Mouse (Mus musculus): ENCODE data around the gene Stx18.

Gene Stx18

DNA sequence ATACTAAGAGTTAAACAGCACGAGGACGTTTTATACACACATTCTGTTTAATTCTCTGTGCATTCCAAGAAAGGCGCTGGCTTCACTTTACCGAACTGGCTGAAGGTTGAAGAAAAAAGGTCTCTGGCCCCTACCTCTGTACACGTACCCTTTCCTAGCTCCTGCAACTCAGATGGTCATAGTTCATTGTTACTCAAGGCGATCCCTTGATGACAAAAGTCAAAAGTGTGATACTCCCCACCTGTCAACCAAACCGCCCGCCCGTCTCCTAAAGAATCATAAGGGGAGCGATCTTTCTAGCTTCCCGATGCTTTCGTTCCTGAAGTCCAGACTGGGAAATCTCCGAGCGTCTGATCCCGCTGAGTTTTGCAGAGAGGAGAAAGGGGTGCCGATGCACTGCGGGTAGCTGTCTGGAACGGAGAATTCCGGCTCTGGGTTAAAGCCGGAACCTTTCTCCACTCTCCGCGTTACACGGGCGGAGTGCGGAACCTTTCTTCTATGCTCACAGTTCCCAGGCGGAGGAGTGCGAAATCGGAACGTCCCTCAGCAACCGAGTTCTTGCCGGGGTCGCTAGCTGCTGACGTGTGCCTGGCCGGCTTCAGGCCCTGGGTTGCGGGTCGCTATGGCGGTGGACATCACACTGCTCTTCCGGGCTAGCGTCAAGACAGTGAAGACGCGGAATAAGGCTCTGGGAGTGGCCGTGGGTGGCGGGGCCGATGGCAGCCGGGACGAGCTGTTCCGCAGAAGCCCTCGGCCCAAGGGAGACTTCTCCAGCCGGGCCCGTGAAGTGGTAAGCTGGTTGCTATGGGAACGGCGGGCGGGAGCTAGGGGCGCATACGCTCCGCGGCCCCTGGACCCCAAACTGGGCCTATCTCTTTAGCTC is at the start of gene Stx18:
TSS of gene Stx18 (plus strand) at position 33 of the 883 bp plus-strand sequence.
- peak; percentile 83 for DNase-seq

DNA sequence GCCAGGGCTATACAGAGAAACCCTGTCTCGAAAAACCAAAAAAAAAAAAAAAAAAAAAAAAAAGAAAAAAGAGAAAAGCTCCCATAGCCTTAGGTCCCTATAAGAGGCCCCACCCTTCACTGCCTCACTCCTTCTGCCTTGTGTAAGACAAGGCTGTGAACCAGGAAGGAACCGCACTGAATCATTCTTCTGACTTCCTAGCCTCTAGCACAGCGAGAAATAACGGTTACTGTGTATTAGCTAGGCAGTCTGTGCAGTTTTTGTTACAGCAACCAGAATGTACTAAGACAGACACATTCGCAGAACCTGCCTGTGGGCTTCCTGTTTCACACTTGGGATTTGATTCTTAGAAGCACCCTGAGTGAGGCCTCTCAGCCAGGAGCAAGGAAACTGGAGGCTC is 46.2 kb upstream of the Stx18 start:
- no peak for DNase-seq

DNA sequence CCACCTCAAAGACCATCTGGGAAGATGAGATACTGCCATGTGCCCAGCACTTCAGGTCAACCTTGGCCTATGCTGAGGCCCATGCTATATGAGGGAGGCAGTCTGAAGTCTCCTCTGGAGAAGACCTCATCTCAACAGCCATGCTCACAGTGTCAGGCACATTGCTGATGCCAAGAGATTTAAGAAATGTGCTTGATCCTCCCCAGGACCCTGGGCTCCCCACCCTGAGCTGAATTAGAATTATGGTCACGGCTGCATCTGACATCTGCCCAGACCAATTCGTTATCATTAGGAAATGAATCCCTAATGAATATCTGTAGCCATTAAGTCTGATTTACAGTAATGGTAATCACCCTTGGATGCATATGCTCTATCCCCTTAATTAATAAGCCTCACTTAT is 39.7 kb upstream of the Stx18 start:
- DNase-seq, result no peak

DNA sequence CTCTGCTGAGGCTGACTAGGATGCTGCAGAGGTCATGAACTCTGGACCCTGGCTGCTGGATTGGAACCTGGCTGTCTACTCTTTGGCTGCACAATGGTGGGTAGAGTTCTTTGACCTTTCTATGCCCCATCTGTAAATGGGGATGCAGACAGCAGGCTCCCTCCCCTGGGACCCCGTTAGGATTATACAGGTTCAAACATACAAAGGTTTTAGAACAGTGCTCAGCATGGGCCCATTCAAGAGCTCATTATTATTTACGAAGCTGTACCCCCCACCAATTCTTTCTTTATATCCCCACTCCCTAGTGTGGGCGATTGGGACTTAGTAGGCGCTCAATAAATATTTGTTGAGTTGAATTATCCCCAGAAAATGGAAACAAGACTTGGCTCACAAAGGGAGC is 36.0 kb upstream of the Stx18 start:
- no peak for DNase-seq

- no peak for DNase-seq
Observed at GRCm38 (mm10) chr5:38004746-38005145, 33.8 kb upstream of the Stx18 start.

DNA sequence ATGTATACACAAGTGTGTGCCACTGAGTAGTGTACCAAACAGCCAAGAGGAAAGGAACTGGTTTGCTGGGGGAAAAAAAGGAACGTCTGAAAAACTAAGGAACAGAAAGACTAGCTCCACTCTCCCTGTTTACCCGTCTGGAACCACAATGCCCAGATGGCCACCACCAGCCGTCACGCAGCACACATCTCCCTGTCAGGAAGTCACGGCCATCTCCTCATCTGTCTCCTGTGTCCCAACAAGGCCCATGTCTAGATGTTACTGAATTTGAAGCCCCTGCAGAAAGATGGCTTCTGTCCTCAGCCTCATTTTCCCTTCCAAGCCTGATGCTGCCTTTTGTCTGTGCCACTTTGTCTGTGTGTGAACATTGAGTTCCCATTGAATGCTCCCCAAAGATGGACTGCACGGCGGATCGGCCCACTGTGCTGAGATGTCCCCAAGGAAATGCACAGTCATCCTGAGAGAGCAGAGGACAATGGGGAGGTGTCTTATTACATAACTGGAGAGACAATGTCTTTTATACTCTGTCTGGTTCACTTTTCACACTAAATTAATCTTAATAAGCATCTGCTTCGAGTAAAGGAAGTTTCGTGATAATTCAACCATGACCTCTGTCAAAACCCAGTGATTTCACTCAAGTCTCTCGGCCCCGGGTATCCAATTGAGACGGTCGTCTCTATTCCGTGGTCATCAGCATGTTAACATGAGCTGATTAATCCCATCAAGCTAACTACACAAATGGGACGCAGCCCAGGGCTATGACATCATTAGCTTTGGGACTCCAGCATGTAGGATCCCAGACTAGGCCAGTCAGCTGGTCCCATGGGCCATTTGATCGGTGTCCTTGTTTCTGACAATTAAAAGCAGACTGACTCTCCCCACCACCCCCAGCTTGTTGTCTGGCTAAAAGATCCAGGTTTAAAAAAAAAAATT is 31.9 kb upstream of the Stx18 start:
- DNase-seq, result no peak

GRCm38 (mm10) chr5:38009071-38009470 is 29.5 kb upstream of the Stx18 start:
- DNase-seq, result no peak

DNA sequence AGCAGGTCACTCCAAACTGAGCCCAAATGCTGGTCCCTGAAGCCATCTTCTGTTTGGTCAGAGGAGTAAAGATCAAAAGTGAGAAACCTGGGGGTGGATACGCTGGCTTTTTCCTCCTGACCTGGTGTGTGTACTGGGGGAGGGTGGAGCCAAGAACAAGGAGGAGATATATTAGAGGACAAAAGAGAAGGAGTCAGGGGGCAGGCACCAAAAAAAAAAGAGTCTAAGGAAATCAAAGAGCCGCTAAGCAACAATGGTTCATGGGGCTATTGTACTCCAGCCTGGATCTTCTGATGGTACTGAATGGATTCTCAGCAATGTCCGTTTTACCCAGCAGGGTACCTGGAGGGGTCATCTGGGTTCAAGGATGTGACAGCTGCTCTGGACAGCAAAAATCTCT is 23.6 kb upstream of the Stx18 start:
- no peak for DNase-seq

- DNase-seq, result no peak
Observed at GRCm38 (mm10) chr5:38016945-38017344, 21.6 kb upstream of the Stx18 start.

DNA sequence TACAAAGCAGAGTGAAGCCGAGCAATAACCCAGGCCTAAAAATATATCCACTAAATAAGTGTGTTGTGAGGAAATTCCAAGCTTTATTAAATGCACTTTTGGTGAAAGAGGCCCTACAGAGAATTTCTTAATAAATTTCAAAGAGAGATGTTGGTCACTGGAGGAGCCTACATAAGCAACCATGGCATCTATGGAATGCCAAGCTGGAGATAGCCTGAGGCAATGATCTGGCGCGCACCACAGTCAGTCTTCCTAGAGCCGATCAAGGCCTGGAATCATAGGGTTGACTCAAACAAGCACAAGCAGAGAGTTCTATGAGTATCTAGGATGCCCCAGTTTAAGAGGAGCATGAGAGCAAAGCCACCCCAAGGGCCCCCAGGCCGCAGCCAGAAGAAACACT is 10.9 kb upstream of the Stx18 start:
- DNase-seq, result no peak

- DNase-seq, result peak; percentile 15
Observed at GRCm38 (mm10) chr5:38038274-38038673, 268 bp upstream of the Stx18 start.

DNA sequence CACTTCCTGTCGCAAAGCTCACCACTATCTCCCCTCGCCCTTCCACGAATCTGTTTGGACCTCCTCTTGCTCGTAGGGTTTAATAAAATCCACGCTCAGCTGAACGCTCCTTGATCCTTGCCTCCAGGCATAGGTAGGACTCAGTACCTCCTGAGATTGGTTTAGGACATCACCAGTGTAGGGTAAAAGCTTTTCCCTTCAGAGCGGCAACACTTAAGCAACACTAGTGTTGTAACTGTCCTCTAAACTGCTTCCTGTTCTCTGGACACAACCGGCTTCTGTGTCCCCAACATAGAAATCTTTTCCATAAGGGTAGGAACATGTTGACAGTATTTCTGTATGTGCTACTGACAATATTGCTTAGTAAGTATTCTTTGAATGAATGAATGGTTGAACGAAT is 1.3 kb downstream of the Stx18 start:
- no peak for DNase-seq

GRCm38 (mm10) chr5:38044923-38045322 is 6.4 kb downstream of the Stx18 start:
- no peak for DNase-seq

GRCm38 (mm10) chr5:38048177-38048576 is 9.6 kb downstream of the Stx18 start:
- DNase-seq, result peak; percentile 5

DNA sequence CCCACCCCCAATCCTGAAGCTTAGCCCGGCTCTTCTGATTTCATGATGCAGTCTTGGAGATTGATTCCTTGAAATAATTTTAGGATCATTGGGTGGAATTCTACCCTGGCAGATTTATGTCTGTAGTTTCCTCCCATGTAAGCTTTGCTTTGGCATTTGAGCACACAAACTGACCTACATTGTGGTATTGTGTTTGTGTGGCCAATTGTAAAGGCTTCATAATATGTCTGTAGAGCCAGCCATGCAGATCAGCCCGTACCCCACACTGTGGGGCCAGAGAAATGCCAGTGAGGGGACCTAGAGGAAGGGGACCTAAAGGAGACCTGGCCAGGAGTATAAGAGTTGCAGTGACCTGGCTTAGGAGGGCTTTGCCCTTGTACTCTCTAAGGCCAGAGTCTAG is 22.5 kb downstream of the Stx18 start:
- no peak for DNase-seq

DNA sequence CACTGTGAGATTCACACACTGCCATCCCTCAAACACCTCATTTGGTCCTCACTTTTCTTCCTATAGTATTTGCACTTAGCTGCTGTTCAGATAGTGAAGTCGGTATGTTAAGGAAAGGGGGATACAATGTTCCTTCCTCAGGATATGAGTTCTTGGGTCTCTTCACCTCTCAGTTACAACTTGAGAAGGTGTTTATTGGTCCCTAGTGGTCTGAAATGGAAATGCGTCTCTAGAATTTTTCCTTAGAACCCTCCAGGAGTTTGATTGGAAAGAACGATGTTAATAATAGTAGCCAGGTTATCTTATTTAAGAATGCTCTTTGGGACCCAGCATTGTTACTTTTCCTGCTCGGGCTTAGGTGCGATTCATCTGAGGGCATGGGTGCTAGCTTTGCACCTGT is 24.2 kb downstream of the Stx18 start:
- no peak for DNase-seq

GRCm38 (mm10) chr5:38063339-38063738 is 24.8 kb downstream of the Stx18 start:
- DNase-seq, result no peak

GRCm38 (mm10) chr5:38064043-38064575 is 25.6 kb downstream of the Stx18 start:
- no peak for DNase-seq

DNA sequence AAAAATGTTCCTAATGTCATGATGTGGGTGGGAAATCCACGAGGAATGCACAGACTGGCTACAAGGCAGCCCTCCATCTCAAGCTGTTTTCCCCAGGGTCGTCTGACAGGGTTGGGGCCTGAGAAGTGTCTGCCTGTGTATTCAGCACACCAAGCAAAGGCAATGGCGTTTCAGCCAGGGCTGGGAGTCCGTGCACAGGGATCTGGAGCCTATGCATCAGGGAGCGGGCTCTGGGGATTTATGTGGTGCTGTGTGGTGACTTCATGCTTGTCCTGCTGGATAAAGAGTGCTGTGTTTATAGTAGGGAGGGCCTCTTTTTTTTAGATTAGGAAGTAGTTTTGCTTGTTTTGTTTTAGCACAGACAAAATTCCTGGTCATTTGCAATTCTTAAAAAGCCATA is 26.2 kb downstream of the Stx18 start:
- no peak for DNase-seq

DNA sequence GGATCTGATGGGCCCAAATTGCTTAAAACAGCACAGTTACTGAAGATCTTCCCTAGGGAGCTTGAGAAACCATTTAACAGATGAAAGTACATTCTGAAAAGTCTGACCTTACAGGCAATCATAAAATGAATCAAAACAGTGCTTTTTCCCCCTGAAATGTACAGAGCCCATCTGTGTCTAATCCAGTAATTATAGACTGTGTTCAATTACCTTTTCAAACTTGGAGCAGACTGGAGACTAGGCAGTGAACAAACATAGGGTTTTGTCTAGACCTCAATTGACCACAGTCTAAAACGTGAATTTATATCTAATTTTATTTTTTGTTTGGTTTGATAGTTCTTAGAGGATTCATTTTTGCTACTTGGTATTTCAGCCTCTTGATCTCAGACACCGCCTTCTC is 26.9 kb downstream of the Stx18 start:
- DNase-seq, result no peak

GRCm38 (mm10) chr5:38066606-38067005 is 28.1 kb downstream of the Stx18 start:
- DNase-seq, result no peak

DNA sequence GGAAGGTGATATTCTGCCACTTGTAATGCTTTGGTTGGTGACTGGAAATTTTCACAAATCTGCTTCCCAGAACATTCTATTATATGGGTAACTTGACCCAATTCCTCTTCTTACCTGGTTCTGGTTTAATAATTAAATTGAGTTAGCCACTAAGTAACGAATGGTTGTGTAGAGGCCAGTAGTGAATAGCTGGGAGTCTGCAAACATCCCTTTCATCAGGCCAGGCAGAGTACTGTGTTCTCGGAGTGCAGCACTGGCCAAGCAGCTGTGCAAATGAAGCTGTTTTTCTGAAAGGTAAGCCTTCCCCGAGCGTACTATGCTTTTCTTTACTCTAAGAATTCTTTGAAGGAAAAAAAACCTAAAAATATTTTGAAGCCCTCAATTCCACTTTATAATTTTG is 37.8 kb downstream of the Stx18 start:
- peak; percentile 44 for DNase-seq

DNA sequence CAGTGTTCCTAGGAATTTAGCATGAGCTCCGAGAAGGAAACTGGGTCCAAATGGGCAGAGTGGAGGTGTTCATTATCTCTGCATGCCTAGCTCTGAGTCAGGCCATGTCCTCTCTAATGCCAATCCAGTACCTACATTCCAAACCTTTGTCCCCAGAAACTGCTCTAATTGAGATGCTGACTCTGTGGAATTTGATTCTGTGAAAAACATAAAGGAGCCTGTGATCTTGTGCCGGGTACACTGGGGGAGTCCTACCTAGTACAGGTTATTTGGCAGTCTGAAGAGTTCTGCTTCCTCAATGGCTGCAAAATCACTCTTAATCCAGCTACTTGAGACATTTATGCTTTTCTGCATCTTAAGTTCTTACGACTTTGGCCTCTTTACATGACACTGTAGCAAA is 40.0 kb downstream of the Stx18 start:
- no peak for DNase-seq

DNA sequence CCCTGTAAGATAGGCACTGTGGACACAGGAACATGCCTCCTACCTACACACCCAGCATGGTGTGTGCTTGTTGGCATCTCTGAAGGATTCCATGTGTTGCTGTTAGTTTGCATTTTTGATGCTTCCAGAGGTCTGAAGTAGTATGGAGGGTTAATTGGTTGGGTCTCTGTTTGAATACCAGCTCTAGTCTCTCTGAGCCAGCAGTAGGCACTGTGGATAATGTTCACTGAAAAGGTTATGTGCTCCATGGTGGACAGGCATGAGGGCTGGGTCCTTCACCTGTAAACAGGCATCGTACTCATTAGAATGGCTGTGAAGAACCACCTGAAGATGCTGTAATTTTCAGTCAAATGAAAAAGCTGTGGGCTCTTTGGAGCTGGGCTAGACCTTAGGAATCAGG is 41.9 kb downstream of the Stx18 start:
- DNase-seq, result no peak
